Mouse (Mus musculus): ENCODE measurements around the gene Gm49353. TPM values are rescaled to one million over a fixed set of nuclear protein-coding genes. Genes with fewer than 3 reads are reported as not detected.

The Gm49353 gene
- total and polyA plus RNA-seq, 3 experiments, result not detected

GRCm38 (mm10) chr10:29175656-29176055 is 23.1 kb upstream of the Gm49353 start:
- Histone ChIP-seq H3K4me1 (ENCODE audit: control insufficient read depth in 1 of 2, insufficient read depth in 2 of 2) (no peaks in the 10 kb centered on the region), H3K9me3 (replicated peaks; ENCODE audit: low read length) (no peaks in the 10 kb centered on the region), H3K4me2 (ENCODE audit: insufficient read depth, low read depth, poor library complexity, severe bottlenecking) (no peak overlapping the region), H3K27ac (ENCODE audit: insufficient read depth, low read depth) (no peak overlapping the region), H3K9ac (ENCODE audit: insufficient read depth, low read depth) (no peak overlapping the region), H3K36me3 (replicated peaks in 1 of 2; ENCODE audit: control insufficient read depth in 1 of 2, insufficient read depth in 1 of 2, low read length in 1 of 2) (no peaks in the 10 kb centered on the region), H3K27me3 (replicated peaks) (no peaks in the 10 kb centered on the region), H3K79me2 (replicated peaks; ENCODE audit: control insufficient read depth, extremely low read depth, insufficient read depth, poor library complexity, severe bottlenecking) (no peaks in the 10 kb centered on the region), H3K4me3 (replicated peaks in 1 of 3; ENCODE audit: low read depth in 2 of 3, low read length in 2 of 3, poor library complexity in 1 of 3) (no peak overlapping the region)
- dilution Hi-C loops (cut with MboI; ENCODE audit: extremely low pct_ligation_motif_present, extremely low pct_unique_long_range_greater_than_20kb, low sequenced_read_pairs) (no loop called here), in situ Hi-C loops (cut with MboI; ENCODE audit: low pct_ligation_motif_present, low pct_unique_long_range_greater_than_20kb, low sequenced_read_pairs) (no loop called here)
- DNase-seq (ENCODE audit: extremely low read depth), result no peak
- no peak for TF ChIP-seq POLR2A (IDR thresholded peaks at IDR 0.05; ENCODE audit: low read depth, low read length)

- TF ChIP-seq USF2 (conservative IDR thresholded peaks at IDR 0.05; ENCODE audit: low read depth, low read length) (no peak), KAT2A (IDR thresholded peaks at IDR 0.05; ENCODE audit: insufficient replicate concordance, low read length) (no peak), BHLHE40 (IDR thresholded peaks at IDR 0.05; ENCODE audit: low read depth, low read length) (no peak), MAFK (IDR thresholded peaks at IDR 0.05; ENCODE audit: insufficient replicate concordance, low read length) (no peak), RAD21 (IDR thresholded peaks at IDR 0.05; ENCODE audit: low read depth, low read length) (no peak), TBP (conservative IDR thresholded peaks at IDR 0.05; ENCODE audit: low read depth, low read length) (no peak), RCOR1 (conservative IDR thresholded peaks at IDR 0.05; ENCODE audit: low read depth, low read length) (no peak), MXI1 (IDR thresholded peaks at IDR 0.05; ENCODE audit: low read depth, low read length) (no peak), USF1 (IDR thresholded peaks at IDR 0.05; ENCODE audit: low read depth, low read length) (no peak), ZC3H11A (IDR thresholded peaks at IDR 0.05; ENCODE audit: low read depth, low read length) (no peak), JUND (conservative IDR thresholded peaks at IDR 0.05; ENCODE audit: low read depth, low read length) (no peak)
- no peak overlapping the region for H3K4me2 ChIP-seq (ENCODE audit: insufficient read depth, low read depth, poor library complexity, severe bottlenecking)
- no peak overlapping the region for H3K9ac ChIP-seq (ENCODE audit: insufficient read depth, low read depth)
- no peak overlapping the region for H3K4me3 ChIP-seq (replicated peaks in 1 of 3; ENCODE audit: low read depth in 2 of 3, low read length in 2 of 3, poor library complexity in 1 of 3)
- H3K9me3 ChIP-seq (replicated peaks; ENCODE audit: low read length), result no peaks in the 10 kb centered on the region
- in situ Hi-C loops (cut with MboI; ENCODE audit: low pct_ligation_motif_present, low pct_unique_long_range_greater_than_20kb, low sequenced_read_pairs) (no loop called here), dilution Hi-C loops (cut with MboI; ENCODE audit: extremely low pct_ligation_motif_present, extremely low pct_unique_long_range_greater_than_20kb, low sequenced_read_pairs) (no loop called here)
- H3K36me3 ChIP-seq (replicated peaks in 1 of 2; ENCODE audit: control insufficient read depth in 1 of 2, insufficient read depth in 1 of 2, low read length in 1 of 2), result no peaks in the 10 kb centered on the region
- DNase-seq (ENCODE audit: extremely low read depth), result no peak
- no peaks in the 10 kb centered on the region for H3K4me1 ChIP-seq (ENCODE audit: control insufficient read depth in 1 of 2, insufficient read depth in 2 of 2)
- H3K27ac ChIP-seq (ENCODE audit: insufficient read depth, low read depth), result no peak overlapping the region
- no peaks in the 10 kb centered on the region for H3K27me3 ChIP-seq (replicated peaks)
- H3K79me2 ChIP-seq (replicated peaks; ENCODE audit: control insufficient read depth, extremely low read depth, insufficient read depth, poor library complexity, severe bottlenecking), result no peaks in the 10 kb centered on the region
Measured at GRCm38 (mm10) chr10:29176881-29177280, 21.9 kb upstream of the Gm49353 start.

- H3K27me3 ChIP-seq (replicated peaks), result no peaks in the 10 kb centered on the region
- H3K4me3 ChIP-seq (replicated peaks in 1 of 3; ENCODE audit: low read depth in 2 of 3, low read length in 2 of 3, poor library complexity in 1 of 3), result no peak overlapping the region
- no peaks in the 10 kb centered on the region for H3K36me3 ChIP-seq (replicated peaks in 1 of 2; ENCODE audit: control insufficient read depth in 1 of 2, insufficient read depth in 1 of 2, low read length in 1 of 2)
- no peak overlapping the region for H3K4me2 ChIP-seq (ENCODE audit: insufficient read depth, low read depth, poor library complexity, severe bottlenecking)
- H3K9me3 ChIP-seq (replicated peaks; ENCODE audit: low read length), result no peaks in the 10 kb centered on the region
- no peak for DNase-seq (ENCODE audit: extremely low read depth)
- no peaks in the 10 kb centered on the region for H3K79me2 ChIP-seq (replicated peaks; ENCODE audit: control insufficient read depth, extremely low read depth, insufficient read depth, poor library complexity, severe bottlenecking)
- dilution Hi-C loops (cut with MboI; ENCODE audit: extremely low pct_ligation_motif_present, extremely low pct_unique_long_range_greater_than_20kb, low sequenced_read_pairs) (no loop called here), in situ Hi-C loops (cut with MboI; ENCODE audit: low pct_ligation_motif_present, low pct_unique_long_range_greater_than_20kb, low sequenced_read_pairs) (no loop called here)
- H3K27ac ChIP-seq (ENCODE audit: insufficient read depth, low read depth), result no peak overlapping the region
- no peaks in the 10 kb centered on the region for H3K4me1 ChIP-seq (ENCODE audit: control insufficient read depth in 1 of 2, insufficient read depth in 2 of 2)
- H3K9ac ChIP-seq (ENCODE audit: insufficient read depth, low read depth), result no peak overlapping the region
- TF ChIP-seq CTCF (conservative IDR thresholded peaks at IDR 0.05 in 1 of 2, IDR thresholded peaks at IDR 0.05 in 1 of 2; ENCODE audit: low read depth in 2 of 2, low read length in 2 of 2) (no peak), E2F4 (IDR thresholded peaks at IDR 0.05; ENCODE audit: insufficient replicate concordance, low read depth, low read length) (no peak)
Measured at GRCm38 (mm10) chr10:29178003-29178402, 20.8 kb upstream of the Gm49353 start.

Data from CH12.LX (cell line).